Mouse (Mus musculus) brain, embryonic 18.5 days (tissue): ENCODE data around the gene Ccdc142.
A peak's percentile ranks its signal among the peaks of the same experiment; 100 is the strongest.

Experiments used
- DNase-seq: peaks from one replicate; pipeline ENCODE4 v3.0.0-alpha.2; 2012; ENCODE audit warnings: low read depth, low spot score

The Ccdc142 gene

GRCm38 (mm10) chr6:83101316-83101687, at the start of gene Ccdc142, which contains the start of gene Gm42688:
Gene Ccdc142, plus strand, starts transcription at chr6:83101601.
Gene Gm42688, plus strand, starts transcription at chr6:83101617.
- DNase-seq = peak; percentile 83

- DNase-seq = no peak
Observed at GRCm38 (mm10) chr6:83053136-83053960, 48.1 kb upstream of the Ccdc142 start.

DNA sequence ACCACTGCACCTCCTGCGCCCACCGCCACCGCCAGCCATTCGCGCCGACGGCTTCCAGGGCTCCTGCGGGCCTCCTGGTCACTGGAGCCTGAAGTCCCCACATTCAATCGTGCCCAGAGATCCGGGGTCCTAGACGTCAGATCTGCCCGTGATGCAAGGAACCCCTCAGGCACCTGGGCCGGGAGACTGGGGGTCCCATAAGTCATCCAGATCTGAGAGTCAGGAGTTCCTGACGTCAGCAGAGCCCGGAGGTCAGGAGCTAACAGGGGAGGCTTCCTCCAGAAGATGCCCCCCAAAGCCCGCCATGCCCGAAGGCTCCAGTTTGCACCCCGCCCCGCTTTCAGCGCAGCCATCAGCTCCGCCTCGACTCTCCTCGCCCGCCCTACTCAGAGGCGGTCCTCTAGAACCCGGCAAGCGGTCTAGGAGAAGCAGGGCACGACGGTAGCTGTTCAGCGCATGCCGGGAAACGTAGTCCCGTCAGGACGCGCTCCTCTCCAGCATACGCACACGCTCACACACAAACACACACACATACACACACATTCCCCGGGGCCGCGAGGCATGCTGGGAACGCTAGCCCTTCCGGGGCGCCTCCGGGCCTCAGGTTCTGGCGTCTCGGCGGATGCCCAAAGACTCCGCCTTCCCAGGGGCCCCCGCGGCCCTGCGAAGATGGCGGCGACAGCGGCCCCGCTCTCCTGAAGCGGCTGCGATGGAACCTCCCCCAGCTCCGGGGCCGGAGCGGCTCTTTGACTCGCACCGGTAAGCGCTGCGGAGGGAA, 47.1 kb upstream of the Ccdc142 start, which contains the start of gene Aup1:
Gene Aup1 (plus strand): TSS at position 448 of the 778 bp plus-strand sequence.
- peak; percentile 96 for DNase-seq

- DNase-seq = no peak
Observed at GRCm38 (mm10) chr6:83054871-83055431, 46.5 kb upstream of the Ccdc142 start, which contains the start of gene Htra2. Gene Htra2, minus strand, starts transcription at chr6:83055273.

- DNase-seq = no peak
Observed at GRCm38 (mm10) chr6:83057790-83058189, 43.6 kb upstream of the Ccdc142 start, which contains the start of gene Dqx1. Gene Dqx1, plus strand, starts transcription at chr6:83057844.

DNA sequence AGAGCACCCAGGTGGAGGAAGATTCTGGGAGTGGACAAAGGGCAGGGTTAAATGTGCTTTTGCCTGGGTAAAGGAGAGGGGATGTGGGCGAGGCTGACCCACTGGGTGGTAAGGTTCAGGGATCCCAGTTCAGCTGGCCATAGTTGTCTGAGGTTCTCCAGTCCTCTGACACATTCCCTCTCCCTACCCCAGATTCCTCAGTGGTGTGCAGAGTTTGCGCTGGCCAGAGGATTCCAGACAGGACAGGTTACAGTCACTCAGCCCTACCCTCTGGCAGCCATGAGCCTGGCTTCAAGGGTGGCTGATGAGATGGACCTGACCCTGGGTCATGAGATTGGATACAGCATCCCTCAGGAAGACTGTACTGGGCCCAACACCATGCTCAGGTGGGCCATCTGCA, 42.7 kb upstream of the Ccdc142 start:
- DNase-seq = no peak

GRCm38 (mm10) chr6:83065995-83066394, 35.4 kb upstream of the Ccdc142 start:
- no peak for DNase-seq

DNA sequence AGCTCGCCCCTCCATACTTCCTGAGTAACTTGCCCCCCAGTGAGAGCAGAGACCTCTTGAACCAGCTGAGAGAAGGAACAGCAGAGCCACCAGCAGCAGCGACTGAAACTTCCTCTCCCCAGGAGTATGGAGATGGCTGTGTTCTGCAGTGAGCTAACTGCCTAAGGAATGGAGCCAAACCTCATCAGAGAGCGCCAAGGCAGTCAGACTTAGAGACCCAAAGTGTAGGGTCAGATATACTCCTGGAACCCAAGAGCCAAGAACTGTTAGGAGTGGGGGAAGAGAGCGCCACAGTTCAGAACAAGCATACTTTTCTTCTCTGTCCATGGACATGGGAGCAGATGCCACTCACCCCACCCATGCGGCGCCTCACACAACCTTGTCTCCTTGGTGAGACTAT, 35.0 kb upstream of the Ccdc142 start:
- DNase-seq = no peak

DNA sequence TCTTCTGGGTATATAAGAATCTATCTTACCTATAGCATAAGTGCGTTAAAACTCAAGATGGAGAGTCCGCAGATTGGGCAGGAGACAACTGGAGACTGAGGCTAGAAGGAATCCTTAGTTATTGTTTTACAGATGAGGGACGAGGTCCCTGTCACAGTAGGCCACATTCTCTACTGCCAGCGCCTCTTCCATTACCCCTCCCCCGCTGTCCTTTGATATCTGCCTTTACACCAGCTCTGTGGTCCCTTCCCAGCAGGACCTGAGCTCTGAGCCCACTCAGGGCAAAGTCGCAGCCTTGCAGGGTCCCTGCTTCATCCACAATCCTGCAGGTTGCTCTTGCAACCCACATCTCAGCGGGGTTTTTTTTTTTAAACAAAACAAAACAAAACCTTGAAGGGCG, 33.2 kb upstream of the Ccdc142 start:
- no peak for DNase-seq

GRCm38 (mm10) chr6:83068706-83069487, 32.5 kb upstream of the Ccdc142 start:
- no peak for DNase-seq

- no peak for DNase-seq
Observed at GRCm38 (mm10) chr6:83069488-83070246, 31.7 kb upstream of the Ccdc142 start.

DNA sequence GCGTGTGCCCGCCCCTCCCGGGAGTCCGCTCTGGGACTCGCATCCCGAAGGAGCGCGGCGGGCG, 31.3 kb upstream of the Ccdc142 start, which contains the start of gene Tlx2:
Gene Tlx2 (minus strand): TSS at position 47 of the 64 bp plus-strand sequence.
- DNase-seq = no peak

- no peak for DNase-seq
Observed at GRCm38 (mm10) chr6:83070311-83071219, 30.8 kb upstream of the Ccdc142 start.

- no peak for DNase-seq
Observed at GRCm38 (mm10) chr6:83071220-83071619, 30.2 kb upstream of the Ccdc142 start.

DNA sequence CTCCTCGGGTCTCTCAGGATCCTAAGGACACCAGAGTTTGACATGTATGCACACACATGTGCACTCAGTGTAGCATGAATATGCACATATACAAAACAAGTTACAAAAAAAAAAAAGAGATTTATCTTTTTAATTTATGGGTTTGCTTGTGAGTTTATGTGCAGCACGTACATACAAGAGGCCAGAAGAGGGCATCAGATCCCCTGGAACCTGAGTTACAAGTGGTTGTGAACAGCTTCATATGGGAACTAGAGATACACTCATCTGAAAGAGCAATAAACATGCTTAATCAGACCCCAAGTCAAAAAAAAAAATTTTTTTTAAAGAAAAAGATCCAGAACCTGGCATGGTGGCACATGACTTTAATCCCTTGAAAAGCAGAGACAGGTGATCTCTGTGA, 26.4 kb upstream of the Ccdc142 start:
- DNase-seq = no peak

GRCm38 (mm10) chr6:83077630-83078323, 23.6 kb upstream of the Ccdc142 start, which contains the start of gene Pcgf1:
Gene Pcgf1, plus strand, starts transcription at chr6:83077869.
- no peak for DNase-seq

GRCm38 (mm10) chr6:83078324-83078858, 23.0 kb upstream of the Ccdc142 start:
- peak; percentile 95 for DNase-seq

DNA sequence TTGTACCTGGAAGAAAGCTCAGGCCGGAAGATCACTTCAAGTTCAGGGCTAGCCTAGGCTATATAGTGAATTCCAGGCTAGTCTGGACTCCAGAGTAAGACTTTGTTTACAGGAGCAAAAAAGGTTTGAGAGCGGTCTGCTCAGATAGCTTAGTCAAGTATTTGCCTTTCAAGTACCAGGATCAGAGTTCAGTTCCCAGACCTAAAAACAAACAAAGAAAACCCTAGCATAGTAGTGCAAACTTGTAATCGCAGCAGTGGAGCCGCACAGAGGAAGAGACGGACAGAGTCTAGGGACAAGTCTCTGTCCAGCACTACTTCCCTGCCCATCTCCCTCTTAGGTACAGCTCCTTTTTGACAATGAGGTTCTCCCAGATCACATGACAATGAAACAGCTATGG, 21.2 kb upstream of the Ccdc142 start:
- DNase-seq = no peak

- no peak for DNase-seq
Observed at GRCm38 (mm10) chr6:83083497-83083896, 17.9 kb upstream of the Ccdc142 start.
